Mouse (Mus musculus): ENCODE data around the gene Tnfsf11.

GRCm38 (mm10) chr14:78237238-78237637, 70.6 kb downstream of the Tnfsf11 start:
- no peak for TF ChIP-seq TAL1 (IDR thresholded peaks at IDR 0.05; ENCODE audit: low read length)
- no peak for TF ChIP-seq GATA1 (IDR thresholded peaks at IDR 0.05; ENCODE audit: low read length)

Measured in erythroblast, embryonic 14.5 days (primary cell).